Mouse (Mus musculus): ENCODE measurements at regions not wholly inside any gene's neighbourhood (a gene's known extent, or its start where the extent isn't known, plus 50 kb on each side); places are given as distances from the start of the nearest gene placed in this dataset.

GRCm38 (mm10) chr15:7692096-7692495 lies 118.5 kb upstream of the Gdnf start:
- DNase-seq = no peak

DNA sequence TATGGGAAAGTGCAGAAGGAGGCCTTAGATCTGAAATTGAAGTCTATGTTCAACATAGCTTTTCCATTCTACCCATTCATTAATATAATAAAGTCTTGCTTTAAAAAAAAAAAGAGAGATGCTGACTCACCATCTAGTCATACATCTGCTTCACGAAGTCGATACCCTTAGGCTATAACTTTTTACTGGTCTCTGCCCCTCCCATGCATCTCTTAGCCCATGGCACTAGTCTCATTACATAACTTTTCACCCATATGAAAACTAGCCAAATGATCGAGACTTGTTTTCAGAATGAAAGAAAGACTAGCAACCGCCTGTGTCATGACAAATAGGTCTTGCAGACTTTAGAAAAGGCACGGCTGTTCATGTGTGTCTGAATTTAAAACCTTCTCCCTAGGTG lies 116.6 kb upstream of the Gdnf start:
- DNase-seq = no peak

- no peak for DNase-seq
These were observed 112.9 kb upstream of the Gdnf start for GRCm38 (mm10) chr15:7697724-7698123.

DNA sequence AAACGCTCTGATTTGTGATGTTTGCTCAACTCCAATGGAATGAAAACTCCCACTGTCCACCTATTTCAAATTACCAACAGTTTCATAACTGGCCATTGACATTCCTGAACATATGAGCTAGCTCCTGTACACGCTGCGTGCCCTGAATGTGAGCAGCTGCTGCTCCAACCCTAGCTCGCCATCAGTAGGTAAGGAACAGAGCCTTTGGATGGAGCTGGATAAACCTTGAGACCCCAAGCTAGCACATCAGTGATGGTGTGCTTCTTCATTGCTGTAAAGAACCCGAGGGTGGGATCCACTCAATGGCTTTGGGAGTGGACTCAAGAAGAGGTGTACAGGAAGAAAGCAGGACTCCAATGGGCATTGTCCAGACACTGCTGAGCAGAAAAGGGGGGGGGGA lies 101.8 kb upstream of the Gdnf start:
- no peak for DNase-seq

DNA sequence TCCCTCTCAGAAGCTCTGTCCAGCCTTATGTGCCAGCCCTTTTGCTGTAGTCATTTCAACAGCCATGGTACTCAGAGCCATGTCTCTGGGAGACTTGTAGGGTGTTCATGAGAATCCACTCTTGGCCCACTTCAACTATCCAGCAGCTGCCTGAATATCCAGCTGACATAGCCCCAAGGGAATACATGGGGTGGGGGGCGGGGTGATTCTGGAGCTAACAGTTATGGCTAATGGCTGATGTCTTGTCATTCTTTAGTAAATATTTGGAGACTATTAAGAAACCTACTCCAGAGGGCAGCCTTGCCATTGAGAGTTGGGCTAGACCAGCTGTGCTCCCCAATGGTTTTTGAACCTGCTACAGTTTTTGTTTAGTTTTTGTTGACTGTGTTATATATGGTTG lies 96.0 kb upstream of the Gdnf start:
- no peak for DNase-seq

DNA sequence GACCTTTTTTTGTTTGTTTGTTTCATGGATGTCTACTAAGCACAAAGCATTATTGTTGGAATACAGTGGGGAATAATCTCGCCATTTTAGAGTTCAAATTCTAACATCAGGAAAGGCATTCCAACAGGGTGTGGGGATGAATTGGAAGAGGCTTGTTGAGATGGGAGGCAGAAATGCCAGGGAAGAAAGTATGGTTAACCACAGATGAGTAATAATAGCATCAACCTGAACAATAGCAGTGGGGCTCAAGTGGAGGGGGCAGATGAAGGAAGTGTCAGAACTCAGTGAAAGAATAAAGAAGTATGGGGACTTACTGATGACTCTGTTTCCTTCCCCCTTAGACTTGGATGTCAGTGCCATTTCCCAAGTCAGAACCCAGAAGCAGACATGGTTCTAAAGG lies 94.5 kb upstream of the Gdnf start:
- DNase-seq = no peak

GRCm38 (mm10) chr15:7723202-7723721 lies 87.4 kb upstream of the Gdnf start:
- no peak for DNase-seq

GRCm38 (mm10) chr15:7723770-7724169 lies 86.9 kb upstream of the Gdnf start:
- no peak for DNase-seq

DNA sequence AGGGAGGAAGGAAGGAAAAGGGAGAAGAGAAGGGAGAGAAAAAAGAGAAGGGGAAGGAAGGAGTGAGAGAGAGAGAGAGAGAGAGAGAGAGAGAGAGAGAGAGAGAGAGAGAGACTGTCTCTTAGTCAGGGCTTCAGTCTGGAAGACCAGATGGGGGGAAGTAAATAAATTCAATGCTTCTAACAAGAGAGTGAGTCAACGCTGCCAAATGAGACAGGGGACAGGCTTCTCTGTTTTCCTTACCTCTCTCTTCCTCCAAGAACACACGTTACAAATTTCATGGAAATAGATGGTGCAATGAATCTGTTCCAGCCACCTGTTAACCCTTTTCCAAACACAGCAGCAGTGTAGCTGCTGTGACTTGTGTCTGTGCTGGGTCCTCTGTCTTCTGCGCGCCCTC lies 85.1 kb upstream of the Gdnf start:
- no peak for DNase-seq

DNA sequence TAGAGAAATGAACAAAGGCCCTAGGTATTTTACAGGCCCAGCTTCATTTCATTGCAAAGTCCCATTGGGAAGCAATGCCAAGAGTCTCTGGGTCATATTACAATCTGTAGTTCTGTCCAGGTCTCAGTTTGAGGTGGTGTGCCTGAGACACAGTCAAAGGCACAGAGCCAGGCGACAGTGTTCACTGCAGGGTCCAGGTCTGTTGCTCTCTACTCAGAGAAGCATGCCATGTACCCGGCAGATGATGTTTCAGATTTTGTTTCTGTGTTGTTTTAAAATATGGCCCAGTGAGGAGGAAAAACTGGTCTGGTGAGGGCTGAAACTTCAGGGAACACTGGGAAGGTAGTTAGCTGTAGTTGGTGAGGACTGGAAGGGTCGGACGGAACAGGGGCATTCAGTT lies 63.1 kb upstream of the Gdnf start:
- no peak for DNase-seq

DNA sequence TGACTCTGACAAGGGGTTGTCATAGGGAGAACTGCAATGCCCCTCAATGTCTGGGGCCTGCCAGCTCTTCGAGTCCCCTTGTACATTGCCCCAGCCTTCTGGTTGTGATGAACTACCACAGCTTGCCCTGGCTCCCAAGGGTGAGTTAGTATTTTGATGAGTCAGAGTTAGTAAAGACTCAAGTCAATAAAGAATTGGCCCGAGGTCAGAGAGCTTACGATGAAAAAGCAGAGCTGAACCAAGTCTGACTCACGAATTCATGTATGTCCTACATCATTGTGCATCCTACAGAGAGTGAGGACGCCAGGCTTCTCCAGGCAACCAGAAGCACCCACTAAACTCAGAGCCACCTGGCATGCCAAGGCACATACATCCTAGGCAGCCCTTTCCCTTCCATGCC lies 60.2 kb upstream of the Gdnf start:
- no peak for DNase-seq
